Mouse (Mus musculus): ENCODE measurements at regions not wholly inside any gene's neighbourhood (a gene's known extent, or its start where the extent isn't known, plus 50 kb on each side); places are given as distances from the start of the nearest gene placed in this dataset.

GRCm38 (mm10) chr3:50905993-50906831 is 318.0 kb upstream of the Noct start:
- TF ChIP-seq GATA1 (IDR thresholded peaks at IDR 0.05; ENCODE audit: low read depth, low read length) (no peak), CTCF (IDR thresholded peaks at IDR 0.05 in 2 of 3, conservative IDR thresholded peaks at IDR 0.05 in 1 of 3; ENCODE audit: control insufficient read depth in 1 of 3, insufficient read depth in 1 of 3, low read depth in 2 of 3, low read length in 3 of 3, poor library complexity in 1 of 3, severe bottlenecking in 1 of 3) (peak; percentile 57 to 83 (median 78))

Data from MEL (cell line).